Mouse (Mus musculus) right cerebral cortex, adult 2 months (tissue): ENCODE results near the gene Olfr1360.

Experiments
- DNase-seq, 2 experiments: peaks; one replicate each; pipeline ENCODE4 v3.0.0; 2021 to 2022; ENCODE audit warnings: low spot score in 2 of 2

Gene Olfr1360

DNA sequence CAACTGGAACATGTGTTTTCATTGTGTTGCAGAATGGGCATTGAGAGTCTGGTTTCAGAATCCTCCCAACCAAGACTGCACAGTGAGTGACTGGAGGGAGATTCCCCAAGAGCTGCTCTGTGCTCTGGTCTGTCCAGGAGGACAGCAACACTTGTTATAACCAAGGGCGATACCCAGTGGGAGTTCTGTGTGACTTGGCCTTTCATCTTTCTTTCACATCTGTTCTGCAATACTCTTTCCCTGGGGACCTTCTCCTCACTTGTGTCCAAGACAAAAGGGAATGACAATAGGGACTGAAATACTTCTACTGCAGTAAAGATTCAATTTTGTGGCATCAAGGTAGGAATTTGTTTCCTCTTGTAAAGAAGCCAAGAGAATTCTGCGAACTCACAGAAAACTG, 34.8 kb downstream of the Olfr1360 start, which contains the start of gene Olfr11:
TSS of gene Olfr11 (minus strand) at position 101 of the 400 bp plus-strand sequence.
- DNase-seq, result no peak
